Mouse (Mus musculus) ES-E14 (cell line): ENCODE results near the gene Adamts14. TPM values are rescaled to one million over a fixed set of nuclear protein-coding genes. Genes with fewer than 3 reads are reported as not detected.
A peak's percentile ranks its signal among the peaks of the same experiment; 100 is the strongest.

Experiments
- DNase-seq: peaks from one replicate; pipeline ENCODE4 v3.0.0-alpha.2; 2013; ENCODE audit warnings: low read depth, low spot score
- H3K27ac ChIP-seq: 2 replicates; pipeline ENCODE4 v1.5.1; 2012; ENCODE audit warnings: low read depth, mild to moderate bottlenecking, low read length, moderate library complexity, mixed read lengths; ENCODE audit not compliant: poor library complexity, insufficient read depth, severe bottlenecking
- H3K36me3 ChIP-seq: 2 replicates; pipeline ENCODE4 v1.6.1; 2012; ENCODE audit warnings: mild to moderate bottlenecking, low read length, moderate library complexity, mixed read lengths; ENCODE audit not compliant: control insufficient read depth, poor library complexity, insufficient read depth, severe bottlenecking
- H3K4me1 ChIP-seq, 2 experiments: fragments of 150-350 bp in 1 of 2; sonication (generic) in 1 of 2; 2 replicates each; pipeline ENCODE4 v1.6.1; 2012; ENCODE audit warnings: low read length in 2 of 2, mild to moderate bottlenecking in 1 of 2, mixed read lengths in 1 of 2; ENCODE audit not compliant: control insufficient read depth in 2 of 2, insufficient read depth in 2 of 2, poor library complexity in 1 of 2
- H3K4me3 ChIP-seq, 2 experiments: fragments of 150-350 bp in 1 of 2; sonication (generic) in 1 of 2; 2 replicates each; pipeline ENCODE4 v1.5.1; 2012; ENCODE audit warnings: low read length in 2 of 2, low read depth in 1 of 2, mild to moderate bottlenecking in 1 of 2, mixed read lengths in 1 of 2; ENCODE audit not compliant: insufficient read depth in 1 of 2, poor library complexity in 1 of 2, severe bottlenecking in 1 of 2
- H3K9ac ChIP-seq: 2 replicates; pipeline ENCODE4 v1.6.1; 2012; ENCODE audit warnings: low read depth, mild to moderate bottlenecking, low read length, mixed read lengths; ENCODE audit not compliant: poor library complexity, insufficient read depth, severe bottlenecking
- H3K9me3 ChIP-seq: fragments of 150-350 bp; sonication (generic); 2 replicates; pipeline ENCODE4 v1.6.1; 2012; ENCODE audit warnings: low read depth, mild to moderate bottlenecking, low read length; ENCODE audit not compliant: control insufficient read depth, insufficient read depth
- CHD2 ChIP-seq: IDR thresholded peaks from 2 replicates; pipeline ENCODE4 v1.6.1; 2014; ENCODE audit warnings: mild to moderate bottlenecking, low read depth, low read length, inconsistent platforms
- HCFC1 ChIP-seq: IDR thresholded peaks from 2 replicates; pipeline ENCODE4 v1.6.1; 2012; ENCODE audit warnings: low read length, inconsistent platforms, borderline replicate concordance; ENCODE audit not compliant: insufficient read depth
- MAFK ChIP-seq: IDR thresholded peaks from 2 replicates; pipeline ENCODE4 v1.6.1; 2014; ENCODE audit warnings: mild to moderate bottlenecking, low read depth, low read length, inconsistent platforms; ENCODE audit not compliant: insufficient read depth
- ZC3H11A ChIP-seq: IDR thresholded peaks from 2 replicates; pipeline ENCODE4 v1.6.1; 2012; ENCODE audit warnings: low read depth, mild to moderate bottlenecking, inconsistent platforms, low read length, borderline replicate concordance
- ZNF384 ChIP-seq: IDR thresholded peaks from 2 replicates; pipeline ENCODE4 v1.6.1; 2012; ENCODE audit warnings: low read depth, low read length, inconsistent platforms
- in situ Hi-C, 2 experiments: fragments of 600-800 bp; cut with MboI; formaldehyde crosslinking; loops; one replicate each; pipeline ENCODE4 v1.15.1; 2025; ENCODE audit warnings: low sequenced_read_pairs in 2 of 2, inconsistent platforms in 1 of 2; ENCODE audit not compliant: unreplicated experiment in 2 of 2
- total RNA-seq: library from RNA; depleted of rRNA; stranded (reverse); fragments of 300-350 nt; gene quantifications from 2 replicates; pipeline ENCODE4 v1.2.3, GENCODE M21; 2012

Gene Adamts14
- total RNA-seq, 1 experiment, result 7.4 TPM

GRCm38 (mm10) chr10:61241961-61242421 lies 31.2 kb downstream of the Adamts14 start:
- Histone ChIP-seq H3K4me3 (no peak overlapping the region), H3K27ac (peak overlapping the region; percentile 64; the same call in 1 of the 2 replicates), H3K9ac (no peak overlapping the region), H3K9me3 (no peaks in the 10 kb centered on the region), H3K4me1 (peaks cover 11 to 48% of the 10 kb centered on the region in 2 experiments), H3K36me3 (peaks cover 2% of the 10 kb centered on the region; the same call in 1 of the 2 replicates)
- in situ Hi-C loops, result no loop called here
- TF ChIP-seq HCFC1 (no peak), MAFK (no peak), CHD2 (no peak), ZC3H11A (no peak), ZNF384 (no peak)
- DNase-seq, result no peak

GRCm38 (mm10) chr10:61240108-61240920 lies 32.9 kb downstream of the Adamts14 start:
- DNase-seq, result no peak
- H3K36me3 ChIP-seq, result peaks cover 2% of the 10 kb centered on the region; the same call in 1 of the 2 replicates
- H3K9ac ChIP-seq, result no peak overlapping the region; the same call in 1 of the 2 replicates
- H3K4me3 ChIP-seq, result no peak overlapping the region
- in situ Hi-C loops, result no loop called here
- no peaks in the 10 kb centered on the region for H3K9me3 ChIP-seq
- peaks cover 11 to 54% of the 10 kb centered on the region in 2 experiments for H3K4me1 ChIP-seq
- H3K27ac ChIP-seq, result no peak overlapping the region; the same call in 1 of the 2 replicates
- TF ChIP-seq MAFK, result no peak
- TF ChIP-seq ZNF384, result no peak
- no peak for TF ChIP-seq CHD2
- TF ChIP-seq ZC3H11A, result no peak
- TF ChIP-seq HCFC1, result no peak

DNA sequence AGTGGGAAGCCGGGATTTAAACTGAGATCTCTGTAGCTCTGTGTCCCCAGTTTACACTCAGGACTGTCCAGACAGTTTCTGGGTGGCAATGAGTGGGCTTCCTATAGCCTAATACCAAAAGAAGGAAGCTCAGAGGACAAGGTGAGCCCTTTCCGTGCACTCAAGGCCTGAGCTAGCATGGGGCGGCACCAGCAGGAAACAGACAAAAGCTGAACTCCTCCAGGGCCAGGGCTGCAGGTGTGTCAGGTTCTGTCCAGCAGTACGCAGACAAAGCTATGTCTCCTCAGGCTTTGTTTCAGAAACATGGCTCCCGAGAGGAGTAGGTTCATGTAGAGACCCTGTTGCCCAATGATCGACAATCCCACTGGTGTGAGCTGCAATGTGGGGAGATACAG lies 35.9 kb downstream of the Adamts14 start:
- no peak for DNase-seq
- Histone ChIP-seq H3K4me3 (peak overlapping the region in 1 of 2 experiments; percentile 6; a peak in 1 of 4 replicates), H3K9me3 (no peaks in the 10 kb centered on the region), H3K9ac (peak overlapping the region; percentile 9; the same call in 1 of the 2 replicates), H3K36me3 (no peaks in the 10 kb centered on the region; the same call in 1 of the 2 replicates), H3K4me1 (peaks cover 8 to 61% of the 10 kb centered on the region in 2 experiments), H3K27ac (peak overlapping the region; percentile 85)
- TF ChIP-seq ZNF384 (no peak), CHD2 (no peak), HCFC1 (no peak), ZC3H11A (no peak), MAFK (no peak)
- in situ Hi-C loops, result no loop called here

DNA sequence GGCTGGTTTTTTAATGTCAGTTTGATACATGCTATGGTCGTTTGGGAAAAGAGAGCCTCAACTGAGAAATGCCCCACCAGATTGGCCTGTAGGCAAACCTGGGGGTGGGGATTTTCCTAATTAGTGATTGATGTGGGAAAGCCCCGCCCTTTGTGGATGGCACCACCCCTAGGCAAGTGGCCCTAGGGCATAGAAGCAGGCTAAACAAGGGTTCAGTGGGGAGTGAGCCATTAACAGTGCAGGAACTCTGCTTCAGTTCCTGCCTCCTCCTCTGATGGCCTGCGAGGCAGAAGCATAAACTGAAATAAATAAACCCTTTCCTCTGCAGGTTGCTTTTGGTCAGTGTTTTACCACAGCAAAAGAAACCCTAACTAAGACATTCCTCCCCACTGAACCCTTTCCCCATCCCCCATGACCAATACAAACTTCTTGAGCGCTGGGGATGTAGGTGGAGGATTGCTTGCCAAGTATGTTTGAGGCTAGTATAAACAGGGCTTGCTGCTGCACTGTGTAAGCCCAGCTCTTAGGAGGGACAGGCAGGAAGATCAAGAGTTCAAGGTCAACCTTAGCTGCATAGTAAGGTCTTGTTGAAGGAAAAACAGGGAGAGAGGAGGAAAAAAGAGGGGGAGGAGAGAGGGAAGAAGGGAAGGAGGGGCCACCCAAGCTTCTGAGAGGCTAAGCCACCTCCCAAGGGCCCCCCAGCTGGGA lies 36.4 kb downstream of the Adamts14 start:
- in situ Hi-C loops, result no loop called here
- H3K36me3 ChIP-seq, result no peaks in the 10 kb centered on the region; the same call in 1 of the 2 replicates
- no peak overlapping the region; a peak in 1 of 4 replicates for H3K4me3 ChIP-seq
- H3K4me1 ChIP-seq, result peaks cover 11 to 56% of the 10 kb centered on the region in 2 experiments
- H3K9me3 ChIP-seq, result no peaks in the 10 kb centered on the region
- no peak for DNase-seq
- H3K27ac ChIP-seq, result peak overlapping the region; percentile 85
- TF ChIP-seq CHD2 (no peak), HCFC1 (no peak), ZC3H11A (no peak), MAFK (no peak), ZNF384 (no peak)
- H3K9ac ChIP-seq, result peak overlapping the region; percentile 9; the same call in 1 of the 2 replicates
